Mouse (Mus musculus) testis, adult 2 months (tissue): ENCODE measurements around the gene Arid1b. TPM values are rescaled to one million over a fixed set of nuclear protein-coding genes. Genes with fewer than 3 reads are reported as not detected.

ENCODE experiments used
- H3K27ac ChIP-seq: fragments of 200-500 bp; 2 replicates; pipeline ENCODE4 v1.5.1; 2012; ENCODE audit warnings: low read depth, low read length; ENCODE audit not compliant: control insufficient read depth, insufficient read depth
- H3K27me3 ChIP-seq: fragments of 200-500 bp; 2 replicates; pipeline ENCODE4 v1.6.1; 2012; ENCODE audit warnings: mild to moderate bottlenecking, low read length, moderate library complexity; ENCODE audit not compliant: control insufficient read depth, insufficient read depth
- H3K36me3 ChIP-seq: fragments of 200-500 bp; 2 replicates; pipeline ENCODE4 v1.6.1; 2012; ENCODE audit warnings: mild to moderate bottlenecking, low read length; ENCODE audit not compliant: control insufficient read depth, insufficient read depth
- H3K4me1 ChIP-seq: fragments of 200-500 bp; 2 replicates; pipeline ENCODE4 v1.6.1; 2012; ENCODE audit warnings: low read length; ENCODE audit not compliant: control insufficient read depth, insufficient read depth
- H3K4me3 ChIP-seq: fragments of 200-500 bp; 2 replicates; pipeline ENCODE4 v1.5.1; 2012; ENCODE audit warnings: low read depth, mild to moderate bottlenecking, low read length, moderate library complexity, mixed read lengths; ENCODE audit not compliant: control insufficient read depth
- CTCF ChIP-seq: fragments of 200-500 bp; IDR thresholded peaks from 2 replicates; pipeline ENCODE4 v1.5.1; 2012; ENCODE audit warnings: low read depth, mild to moderate bottlenecking, inconsistent platforms, low read length, moderate library complexity; ENCODE audit not compliant: control insufficient read depth, insufficient read depth, insufficient replicate concordance
- POLR2A ChIP-seq: fragments of 200-500 bp; IDR thresholded peaks from 2 replicates; pipeline ENCODE4 v1.6.1; 2012; ENCODE audit warnings: low read depth, mild to moderate bottlenecking, inconsistent platforms, low read length, moderate library complexity; ENCODE audit not compliant: control insufficient read depth
- polyA plus RNA-seq: library from polyadenylated mRNA; depleted of rRNA; stranded (reverse); fragments of >200 nt; gene quantifications from 2 replicates; pipeline ENCODE4 v1.2.3, GENCODE M21; 2012

The Arid1b gene
- polyA plus RNA-seq, 1 experiment, result 5.2 TPM

GRCm38 (mm10) chr17:5017065-5017464 is 22.9 kb downstream of the Arid1b start:
- H3K36me3 ChIP-seq, result no peaks in the 10 kb centered on the region
- H3K27me3 ChIP-seq, result no peaks in the 10 kb centered on the region
- no peak overlapping the region for H3K27ac ChIP-seq
- TF ChIP-seq POLR2A (no peak), CTCF (no peak)
- no peak overlapping the region for H3K4me3 ChIP-seq
- peaks cover 8% of the 10 kb centered on the region for H3K4me1 ChIP-seq

GRCm38 (mm10) chr17:5021303-5022003 is 27.3 kb downstream of the Arid1b start:
- Histone ChIP-seq H3K4me1 (peaks cover 4% of the 10 kb centered on the region), H3K4me3 (no peak overlapping the region), H3K36me3 (no peaks in the 10 kb centered on the region), H3K27me3 (no peaks in the 10 kb centered on the region), H3K27ac (no peak overlapping the region)
- TF ChIP-seq CTCF (no peak), POLR2A (no peak)

- peaks cover 4% of the 10 kb centered on the region for H3K4me1 ChIP-seq
- TF ChIP-seq POLR2A (no peak), CTCF (no peak)
- no peaks in the 10 kb centered on the region for H3K27me3 ChIP-seq
- H3K4me3 ChIP-seq, result no peak overlapping the region
- H3K27ac ChIP-seq, result no peak overlapping the region
- no peaks in the 10 kb centered on the region for H3K36me3 ChIP-seq
Observed at GRCm38 (mm10) chr17:5022019-5022544, 27.9 kb downstream of the Arid1b start.

GRCm38 (mm10) chr17:5023745-5024144 is 29.6 kb downstream of the Arid1b start:
- peaks cover 4% of the 10 kb centered on the region; the same call in 1 of the 2 replicates for H3K4me1 ChIP-seq
- TF ChIP-seq CTCF (no peak), POLR2A (no peak)

GRCm38 (mm10) chr17:5025400-5025799 is 31.3 kb downstream of the Arid1b start:
- Histone ChIP-seq H3K27ac (no peak overlapping the region), H3K27me3 (no peaks in the 10 kb centered on the region), H3K36me3 (no peaks in the 10 kb centered on the region), H3K4me3 (no peak overlapping the region), H3K4me1 (peaks cover 4% of the 10 kb centered on the region; the same call in 1 of the 2 replicates)
- TF ChIP-seq CTCF, result no peak
- no peak for TF ChIP-seq POLR2A

More at GRCm38 (mm10) chr17:5023745-5024144, 29.6 kb downstream of the Arid1b start:
- no peak overlapping the region for H3K4me3 ChIP-seq
- H3K27me3 ChIP-seq, result no peaks in the 10 kb centered on the region
- no peaks in the 10 kb centered on the region for H3K36me3 ChIP-seq
- no peak overlapping the region for H3K27ac ChIP-seq

GRCm38 (mm10) chr17:5026578-5026977 is 32.4 kb downstream of the Arid1b start:
- no peak overlapping the region for H3K4me3 ChIP-seq
- TF ChIP-seq POLR2A, result no peak
- TF ChIP-seq CTCF, result no peak
- H3K27me3 ChIP-seq, result no peaks in the 10 kb centered on the region
- H3K36me3 ChIP-seq, result no peaks in the 10 kb centered on the region
- H3K4me1 ChIP-seq, result peaks cover 2% of the 10 kb centered on the region; the same call in 1 of the 2 replicates
- H3K27ac ChIP-seq, result no peak overlapping the region

- no peak overlapping the region for H3K27ac ChIP-seq
- no peaks in the 10 kb centered on the region for H3K27me3 ChIP-seq
- TF ChIP-seq CTCF (no peak), POLR2A (no peak)
- H3K36me3 ChIP-seq, result no peaks in the 10 kb centered on the region
- H3K4me3 ChIP-seq, result no peak overlapping the region
- no peaks in the 10 kb centered on the region for H3K4me1 ChIP-seq
Observed at GRCm38 (mm10) chr17:5029148-5029547, 35.0 kb downstream of the Arid1b start.

GRCm38 (mm10) chr17:5030290-5030689 is 36.2 kb downstream of the Arid1b start:
- TF ChIP-seq POLR2A (no peak), CTCF (no peak)

More at GRCm38 (mm10) chr17:5030290-5030689, 36.2 kb downstream of the Arid1b start:
- no peak overlapping the region for H3K4me3 ChIP-seq
- H3K27ac ChIP-seq, result no peak overlapping the region
- H3K36me3 ChIP-seq, result no peaks in the 10 kb centered on the region
- H3K27me3 ChIP-seq, result no peaks in the 10 kb centered on the region
- H3K4me1 ChIP-seq, result no peaks in the 10 kb centered on the region
